Mouse (Mus musculus): ENCODE measurements around the gene Gm4027. TPM values are rescaled to one million over a fixed set of nuclear protein-coding genes. Genes with fewer than 3 reads are reported as not detected.
"Not testable (repeated sequence)": the region's sequence is repeated elsewhere in the genome, so short reads cannot be mapped to it uniquely, and the experiment has no call there.

Gm4027 gene
- polyA plus RNA-seq (2012; rRNA removed) = 1.7 and 2.0 TPM in 2 replicates

DNA sequence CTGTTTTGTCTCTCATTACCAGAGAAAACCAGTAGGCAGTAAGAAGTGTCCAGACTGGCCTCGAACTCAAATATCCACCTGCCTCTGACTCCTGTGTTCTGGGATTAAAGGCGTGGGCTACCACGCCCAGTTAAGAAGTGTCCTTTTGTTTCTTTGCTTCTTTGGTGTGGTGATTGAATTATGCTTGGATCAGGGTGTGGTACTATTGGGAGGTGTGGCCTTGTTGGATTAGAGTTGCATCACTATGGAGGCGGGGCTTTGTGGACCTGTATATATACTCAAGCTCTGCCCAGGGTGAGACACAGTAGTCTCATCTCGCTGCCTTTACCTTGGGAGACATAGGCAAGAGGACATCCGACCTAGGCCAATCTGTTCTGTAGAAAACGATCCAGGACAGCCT, at the start of gene Gm4027:
Gene Gm4027, plus strand, starts transcription at position 301 of the 400 bp plus-strand sequence.
- H3K27ac ChIP-seq (ENCODE audit: control insufficient read depth, insufficient read depth, low read depth, low read length); H3K4me3 ChIP-seq (ENCODE audit: control insufficient read depth, low read depth, low read length); H3K4me1 ChIP-seq (ENCODE audit: control insufficient read depth, insufficient read depth, low read length); H3K27me3 ChIP-seq (ENCODE audit: control insufficient read depth, insufficient read depth, low read length); H3K36me3 ChIP-seq (ENCODE audit: control insufficient read depth, insufficient read depth, low read length): not testable (repeated sequence)

DNA sequence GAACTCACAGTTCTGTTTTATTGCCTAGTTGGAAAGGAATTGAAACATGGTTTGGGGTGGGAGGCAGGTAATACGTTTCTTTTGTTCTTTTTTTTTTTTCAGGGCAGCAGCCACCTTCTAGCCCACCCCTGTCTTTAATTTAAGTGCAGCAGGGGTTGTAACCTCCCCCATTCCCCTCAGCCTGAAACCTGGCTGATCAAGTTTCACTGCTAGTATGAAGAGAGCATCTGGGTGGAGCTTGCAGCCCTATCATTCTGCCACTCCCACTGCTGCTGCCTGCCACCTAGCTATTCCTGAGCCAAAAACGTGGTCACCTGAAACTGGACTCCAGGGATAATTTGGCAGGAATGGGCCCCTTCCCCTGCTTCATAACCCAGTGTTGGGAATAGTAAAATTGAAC, 17.3 kb upstream of the Gm4027 start:
- H3K4me3 ChIP-seq (ENCODE audit: control insufficient read depth, low read depth, low read length); H3K4me1 ChIP-seq (ENCODE audit: control insufficient read depth, insufficient read depth, low read length); H3K36me3 ChIP-seq (ENCODE audit: control insufficient read depth, insufficient read depth, low read length); H3K27ac ChIP-seq (ENCODE audit: control insufficient read depth, insufficient read depth, low read depth, low read length); H3K27me3 ChIP-seq (ENCODE audit: control insufficient read depth, insufficient read depth, low read length): not testable (repeated sequence)

DNA sequence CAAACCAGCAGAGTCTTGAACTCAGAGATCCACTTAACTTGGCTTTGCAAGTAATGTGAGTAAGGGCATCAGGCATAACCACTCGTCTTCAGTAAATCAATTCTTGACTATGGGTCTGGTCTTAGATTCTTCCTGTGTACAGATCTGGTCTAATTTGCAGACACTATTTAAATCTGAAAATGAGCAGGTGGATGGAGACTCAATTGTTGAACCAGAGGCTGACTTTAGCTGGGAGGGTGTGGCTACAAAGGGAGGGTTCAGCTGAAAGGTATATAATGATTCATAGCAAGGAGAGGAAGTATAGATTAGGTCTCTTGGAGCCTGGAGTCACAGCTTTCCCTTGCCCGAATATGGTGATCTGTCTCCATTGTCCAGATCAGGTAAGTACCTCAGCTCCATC, 16.3 kb upstream of the Gm4027 start, which contains the start of gene Oog1:
Gene Oog1, plus strand, starts transcription at position 301 of the 400 bp plus-strand sequence.
- H3K4me1 ChIP-seq (ENCODE audit: control insufficient read depth, insufficient read depth, low read length); H3K27ac ChIP-seq (ENCODE audit: control insufficient read depth, insufficient read depth, low read depth, low read length); H3K27me3 ChIP-seq (ENCODE audit: control insufficient read depth, insufficient read depth, low read length); H3K36me3 ChIP-seq (ENCODE audit: control insufficient read depth, insufficient read depth, low read length); H3K4me3 ChIP-seq (ENCODE audit: control insufficient read depth, low read depth, low read length): not testable (repeated sequence)

DNA sequence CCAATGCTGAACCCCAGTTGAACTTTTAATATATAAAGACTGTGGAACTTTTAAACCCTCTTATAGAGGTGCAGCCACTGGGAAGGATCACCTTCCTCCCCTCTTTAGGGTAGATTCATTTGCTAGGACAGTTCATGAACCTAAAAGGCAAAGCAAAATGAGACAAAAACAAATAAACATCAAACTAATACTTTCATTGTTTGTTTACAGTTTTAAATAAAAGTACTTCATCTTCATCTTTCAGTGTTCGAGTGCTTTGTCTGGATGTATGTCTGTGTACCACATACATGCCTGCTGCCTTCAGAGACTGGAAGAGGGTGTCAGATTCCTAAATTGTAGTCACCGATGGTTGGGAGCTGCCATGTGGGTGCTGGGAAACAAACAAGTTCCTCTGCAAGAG, 25.9 kb downstream of the Gm4027 start, which contains the start of gene Gm16381:
Gene Gm16381, minus strand, starts transcription at position 101 of the 400 bp plus-strand sequence.
- not testable (repeated sequence) for H3K4me3 ChIP-seq (ENCODE audit: control insufficient read depth, low read depth, low read length); H3K27me3 ChIP-seq (ENCODE audit: control insufficient read depth, insufficient read depth, low read length); H3K36me3 ChIP-seq (ENCODE audit: control insufficient read depth, insufficient read depth, low read length); H3K27ac ChIP-seq (ENCODE audit: control insufficient read depth, insufficient read depth, low read depth, low read length); H3K4me1 ChIP-seq (ENCODE audit: control insufficient read depth, insufficient read depth, low read length)

DNA sequence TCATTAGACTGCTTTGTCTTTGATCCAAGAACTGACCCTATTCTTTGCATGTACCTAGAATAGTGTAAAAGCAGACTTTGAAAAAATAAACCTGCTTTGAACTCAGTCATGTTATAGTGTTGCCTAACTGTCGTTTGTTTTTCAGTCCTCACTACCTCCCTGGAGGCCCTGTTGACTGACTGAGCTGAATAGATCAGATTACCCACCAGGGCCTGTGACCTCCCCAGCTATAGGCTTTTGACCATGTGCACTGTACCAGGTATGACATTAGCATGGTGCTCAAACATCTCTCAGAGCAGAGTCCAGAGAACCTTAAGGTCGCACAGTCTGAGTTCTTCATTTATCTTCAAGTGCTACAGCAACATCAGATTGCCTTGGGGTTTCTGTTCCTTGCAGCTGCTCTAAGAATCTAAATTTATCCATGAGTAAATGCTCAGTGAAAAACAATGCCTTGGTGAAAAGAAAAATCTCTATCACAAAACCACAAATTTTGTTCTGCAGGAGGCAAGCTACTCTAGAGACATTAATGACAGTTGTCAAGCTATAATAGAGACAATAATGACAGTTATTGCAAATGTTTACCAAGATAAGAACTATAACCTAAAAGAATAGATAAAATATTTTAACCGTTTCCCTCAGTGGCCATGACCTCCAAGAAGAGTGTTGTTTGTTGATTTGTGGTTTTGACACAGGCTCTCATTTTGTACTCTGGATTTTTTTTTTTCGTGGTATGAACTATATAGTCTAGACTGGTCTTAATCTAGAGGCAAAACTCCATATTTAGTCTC, 34.4 kb downstream of the Gm4027 start:
- not testable (repeated sequence) for H3K27me3 ChIP-seq (ENCODE audit: control insufficient read depth, insufficient read depth, low read length); H3K27ac ChIP-seq (ENCODE audit: control insufficient read depth, insufficient read depth, low read depth, low read length); H3K4me3 ChIP-seq (ENCODE audit: control insufficient read depth, low read depth, low read length); H3K4me1 ChIP-seq (ENCODE audit: control insufficient read depth, insufficient read depth, low read length); H3K36me3 ChIP-seq (ENCODE audit: control insufficient read depth, insufficient read depth, low read length)

Other genes starting within 250 kb of the Gm4027 start
- gene Sptlc2, start 230.5 kb upstream of the Gm4027 start, polyA plus RNA-seq (2012; rRNA removed) = 9.1 and 9.4 TPM in 2 replicates
- 38.2 and 41.0 TPM in 2 replicates for gene Slirp, start 175.0 kb upstream of the Gm4027 start, polyA plus RNA-seq (2012; rRNA removed)
- 12.8 and 15.0 TPM in 2 replicates for gene Alkbh1, start 174.9 kb upstream of the Gm4027 start, polyA plus RNA-seq (2012; rRNA removed)
- gene Snw1, start 146.6 kb upstream of the Gm4027 start, polyA plus RNA-seq (2012; rRNA removed) = 15.9 and 16.4 TPM in 2 replicates
- not detected in 2 replicates for gene Gm5788, start 124.1 kb upstream of the Gm4027 start, polyA plus RNA-seq (2012; rRNA removed)
- not detected in 2 replicates for gene Gm8300, start 104.6 kb upstream of the Gm4027 start, polyA plus RNA-seq (2012; rRNA removed)
- gene Oog1, start 16.2 kb upstream of the Gm4027 start, polyA plus RNA-seq (2012; rRNA removed) = 0.15 and 0.18 TPM in 2 replicates
- gene Gm16381, start 25.8 kb downstream of the Gm4027 start, polyA plus RNA-seq (2012; rRNA removed) = not detected in 2 replicates
- gene Gm21319, start 156.9 kb downstream of the Gm4027 start, polyA plus RNA-seq (2012; rRNA removed) = not detected in 2 replicates
- not detected in 2 replicates for gene Gm21936, start 176.6 kb downstream of the Gm4027 start, polyA plus RNA-seq (2012; rRNA removed)
- 0.46 and 1.4 TPM in 2 replicates for gene BB287469, start 197.7 kb downstream of the Gm4027 start, polyA plus RNA-seq (2012; rRNA removed)
- gene Gm2001, start 223.5 kb downstream of the Gm4027 start, polyA plus RNA-seq (2012; rRNA removed) = not detected in 2 replicates